Mouse (Mus musculus): Measurements from ENCODE around the gene Fgd6. TPM values are rescaled to one million over a fixed set of nuclear protein-coding genes. Genes with fewer than 3 reads are reported as not detected.

Gene Fgd6
- polyA plus RNA-seq, 1 experiment from 2014 or later = 1.7 TPM

- H3K4me2 ChIP-seq (replicated peaks; ENCODE audit: low read depth) = no peak overlapping the region
- H3K4me1 ChIP-seq (replicated peaks; ENCODE audit: control insufficient read depth, insufficient read depth) = no peaks in the 10 kb centered on the region
- H3K9ac ChIP-seq (ENCODE audit: low read length) = no peak overlapping the region
- ATAC-seq (ENCODE audit: low FRiP score, low TSS enrichment) (no peak), DNase-seq (ENCODE audit: low spot score) (no peak)
- TF ChIP-seq EP300 (optimal IDR thresholded peaks at IDR 0.05) = no peak
- no peak for TF ChIP-seq CTCF (IDR thresholded peaks at IDR 0.05; ENCODE audit: low read depth)
- H3K27me3 ChIP-seq (ENCODE audit: control insufficient read depth, insufficient read depth, low read length) = no peaks in the 10 kb centered on the region
- H3K4me3 ChIP-seq (ENCODE audit: low read depth, low read length) = no peak overlapping the region
- no peaks in the 10 kb centered on the region for H3K9me3 ChIP-seq (ENCODE audit: control insufficient read depth, low read length)
- H3K27ac ChIP-seq (replicated peaks) = no peak overlapping the region
- no peaks in the 10 kb centered on the region for H3K36me3 ChIP-seq (ENCODE audit: control insufficient read depth, insufficient read depth, low read length)
- WGBS = 76% methylated on average over 5 of the region's 5 CpGs
These were observed 26.6 kb downstream of the Fgd6 start for GRCm38 (mm10) chr10:94062357-94062756.

- DNase-seq (ENCODE audit: low spot score) (no peak), ATAC-seq (ENCODE audit: low FRiP score, low TSS enrichment) (no peak)
- no peak for TF ChIP-seq EP300 (optimal IDR thresholded peaks at IDR 0.05)
- no peak for TF ChIP-seq CTCF (IDR thresholded peaks at IDR 0.05; ENCODE audit: low read depth)
- 65% methylated on average over 3 of the region's 3 CpGs for WGBS
- no peak overlapping the region for H3K4me3 ChIP-seq (ENCODE audit: low read depth, low read length)
- H3K27me3 ChIP-seq (ENCODE audit: control insufficient read depth, insufficient read depth, low read length) = no peaks in the 10 kb centered on the region
- no peaks in the 10 kb centered on the region for H3K9me3 ChIP-seq (ENCODE audit: control insufficient read depth, low read length)
- H3K4me2 ChIP-seq (replicated peaks; ENCODE audit: low read depth) = no peak overlapping the region
- H3K9ac ChIP-seq (ENCODE audit: low read length) = no peak overlapping the region
- no peaks in the 10 kb centered on the region for H3K4me1 ChIP-seq (replicated peaks; ENCODE audit: control insufficient read depth, insufficient read depth)
- H3K36me3 ChIP-seq (ENCODE audit: control insufficient read depth, insufficient read depth, low read length) = no peaks in the 10 kb centered on the region
- no peak overlapping the region for H3K27ac ChIP-seq (replicated peaks)
These were observed 31.1 kb downstream of the Fgd6 start for GRCm38 (mm10) chr10:94066896-94067295.

GRCm38 (mm10) chr10:94068701-94069100, 32.9 kb downstream of the Fgd6 start:
- Histone ChIP-seq H3K27me3 (ENCODE audit: control insufficient read depth, insufficient read depth, low read length) (no peaks in the 10 kb centered on the region), H3K9ac (ENCODE audit: low read length) (no peak overlapping the region), H3K27ac (replicated peaks) (no peak overlapping the region), H3K4me1 (replicated peaks; ENCODE audit: control insufficient read depth, insufficient read depth) (peaks cover 3% of the 10 kb centered on the region), H3K4me3 (ENCODE audit: low read depth, low read length) (no peak overlapping the region), H3K36me3 (ENCODE audit: control insufficient read depth, insufficient read depth, low read length) (no peaks in the 10 kb centered on the region), H3K4me2 (replicated peaks; ENCODE audit: low read depth) (no peak overlapping the region), H3K9me3 (ENCODE audit: control insufficient read depth, low read length) (no peaks in the 10 kb centered on the region)
- ATAC-seq (ENCODE audit: low FRiP score, low TSS enrichment) (no peak), DNase-seq (ENCODE audit: low spot score) (no peak)
- TF ChIP-seq CTCF (IDR thresholded peaks at IDR 0.05; ENCODE audit: low read depth) = no peak
- TF ChIP-seq EP300 (optimal IDR thresholded peaks at IDR 0.05) = no peak
- 73% methylated on average over 5 of the region's 5 CpGs for WGBS

GRCm38 (mm10) chr10:94071641-94072040, 35.8 kb downstream of the Fgd6 start:
- Histone ChIP-seq H3K4me1 (replicated peaks; ENCODE audit: control insufficient read depth, insufficient read depth) (peaks cover 3% of the 10 kb centered on the region), H3K9ac (ENCODE audit: low read length) (no peak overlapping the region), H3K27me3 (ENCODE audit: control insufficient read depth, insufficient read depth, low read length) (no peaks in the 10 kb centered on the region), H3K4me2 (replicated peaks; ENCODE audit: low read depth) (no peak overlapping the region), H3K9me3 (ENCODE audit: control insufficient read depth, low read length) (no peaks in the 10 kb centered on the region), H3K36me3 (ENCODE audit: control insufficient read depth, insufficient read depth, low read length) (no peaks in the 10 kb centered on the region), H3K27ac (replicated peaks) (no peak overlapping the region), H3K4me3 (ENCODE audit: low read depth, low read length) (no peak overlapping the region)
- TF ChIP-seq CTCF (IDR thresholded peaks at IDR 0.05; ENCODE audit: low read depth) (no peak), EP300 (optimal IDR thresholded peaks at IDR 0.05) (no peak)
- WGBS = 78% methylated on average over 7 of the region's 7 CpGs
- ATAC-seq (ENCODE audit: low FRiP score, low TSS enrichment) (no peak), DNase-seq (ENCODE audit: low spot score) (no peak)

GRCm38 (mm10) chr10:94072261-94072915, 36.6 kb downstream of the Fgd6 start:
- H3K27me3 ChIP-seq (ENCODE audit: control insufficient read depth, insufficient read depth, low read length) = no peaks in the 10 kb centered on the region
- H3K27ac ChIP-seq (replicated peaks) = peak overlapping the region; percentile 53
- H3K36me3 ChIP-seq (ENCODE audit: control insufficient read depth, insufficient read depth, low read length) = no peaks in the 10 kb centered on the region
- DNase-seq (ENCODE audit: low spot score) (peak; percentile 78), ATAC-seq (ENCODE audit: low FRiP score, low TSS enrichment) (peak; percentile 90)
- TF ChIP-seq EP300 (optimal IDR thresholded peaks at IDR 0.05) (no peak), CTCF (IDR thresholded peaks at IDR 0.05; ENCODE audit: low read depth) (no peak)
- H3K4me2 ChIP-seq (replicated peaks; ENCODE audit: low read depth) = no peak overlapping the region
- H3K4me3 ChIP-seq (ENCODE audit: low read depth, low read length) = no peak overlapping the region
- H3K4me1 ChIP-seq (replicated peaks; ENCODE audit: control insufficient read depth, insufficient read depth) = peaks cover 3% of the 10 kb centered on the region
- 25% methylated on average over 10 of the region's 10 CpGs for whole genome bisulfite sequencing
- no peak overlapping the region for H3K9ac ChIP-seq (ENCODE audit: low read length)
- no peaks in the 10 kb centered on the region for H3K9me3 ChIP-seq (ENCODE audit: control insufficient read depth, low read length)

- DNase-seq (ENCODE audit: low spot score) (no peak), ATAC-seq (ENCODE audit: low FRiP score, low TSS enrichment) (peak; percentile 19; the same call in 1 of the 2 replicates)
- Histone ChIP-seq H3K9me3 (ENCODE audit: control insufficient read depth, low read length) (no peaks in the 10 kb centered on the region), H3K27ac (replicated peaks) (peak overlapping the region; percentile 53), H3K27me3 (ENCODE audit: control insufficient read depth, insufficient read depth, low read length) (no peaks in the 10 kb centered on the region), H3K36me3 (ENCODE audit: control insufficient read depth, insufficient read depth, low read length) (no peaks in the 10 kb centered on the region), H3K9ac (ENCODE audit: low read length) (no peak overlapping the region), H3K4me3 (ENCODE audit: low read depth, low read length) (no peak overlapping the region), H3K4me2 (replicated peaks; ENCODE audit: low read depth) (no peak overlapping the region), H3K4me1 (replicated peaks; ENCODE audit: control insufficient read depth, insufficient read depth) (peaks cover 3% of the 10 kb centered on the region)
- 43% methylated on average over 4 of the region's 4 CpGs for WGBS
- TF ChIP-seq CTCF (IDR thresholded peaks at IDR 0.05; ENCODE audit: low read depth) (no peak), EP300 (optimal IDR thresholded peaks at IDR 0.05) (no peak)
These were observed 37.2 kb downstream of the Fgd6 start for GRCm38 (mm10) chr10:94072916-94073465.
